Mouse (Mus musculus) skeletal muscle tissue, adult 2 months (tissue): ENCODE data around the gene Sord.
"Not testable (repeated sequence)": the region's sequence is repeated elsewhere in the genome, so short reads cannot be mapped to it uniquely, and the experiment has no call there.

Experiments
- DNase-seq: peaks from one replicate; pipeline ENCODE4 v3.0.0-alpha.2; 2012; ENCODE audit warnings: low read depth, low spot score

Sord gene

GRCm38 (mm10) chr2:122234611-122235288, at the start of gene Sord:
Sord (plus strand) TSS chr2:122234749.
- peak; percentile 45 for DNase-seq

- no peak for DNase-seq
Observed at GRCm38 (mm10) chr2:122185086-122185485, 49.5 kb upstream of the Sord start.

GRCm38 (mm10) chr2:122186106-122186505, 48.4 kb upstream of the Sord start, which contains the start of the genes Patl2 and Terb2:
Patl2 (minus strand) TSS chr2:122186189.
Terb2 (plus strand) TSS chr2:122186272.
- no peak for DNase-seq

- no peak for DNase-seq
Observed at GRCm38 (mm10) chr2:122186751-122187150, 47.8 kb upstream of the Sord start.

DNA sequence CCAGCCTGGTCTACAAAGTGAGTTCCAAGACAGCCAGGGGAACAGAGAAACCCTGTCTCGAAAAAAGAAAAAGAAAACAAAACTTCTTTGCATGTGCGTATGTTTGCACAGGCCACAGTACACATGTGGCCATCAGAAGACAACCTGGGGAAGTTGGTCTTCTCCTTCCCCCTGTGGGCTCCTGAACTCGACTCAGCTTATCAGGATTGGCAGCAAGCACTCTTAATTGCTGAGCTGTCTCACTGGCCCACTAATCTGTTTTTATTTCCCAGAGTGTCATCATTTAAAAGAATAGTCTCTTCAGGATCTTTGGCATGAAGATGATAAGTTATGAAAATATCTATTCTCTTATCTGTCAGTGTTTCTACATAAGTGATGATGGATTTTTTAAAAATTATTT, 42.7 kb upstream of the Sord start:
- DNase-seq, result no peak

DNA sequence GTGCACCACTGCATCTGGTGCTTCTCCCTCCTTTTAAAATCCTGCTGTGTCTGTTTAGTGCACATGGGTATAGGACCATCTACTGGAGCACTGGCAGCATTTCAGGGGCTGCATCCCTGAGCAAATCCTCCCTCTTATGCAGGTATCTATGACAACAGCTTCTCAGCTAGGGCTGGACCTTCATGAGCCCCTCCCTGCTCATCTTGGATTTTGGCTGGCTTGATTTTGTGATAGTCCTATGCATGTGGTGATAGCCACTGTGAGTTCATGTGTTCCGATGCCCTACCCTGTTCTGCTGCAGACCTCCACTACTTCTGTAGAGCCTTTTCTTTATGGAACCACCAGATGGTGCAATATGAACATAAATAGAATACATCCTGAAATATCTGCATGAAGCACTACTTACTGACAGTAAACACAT, 40.0 kb upstream of the Sord start:
- peak; percentile 14 for DNase-seq

GRCm38 (mm10) chr2:122201501-122201900, 33.0 kb upstream of the Sord start:
- no peak for DNase-seq

DNA sequence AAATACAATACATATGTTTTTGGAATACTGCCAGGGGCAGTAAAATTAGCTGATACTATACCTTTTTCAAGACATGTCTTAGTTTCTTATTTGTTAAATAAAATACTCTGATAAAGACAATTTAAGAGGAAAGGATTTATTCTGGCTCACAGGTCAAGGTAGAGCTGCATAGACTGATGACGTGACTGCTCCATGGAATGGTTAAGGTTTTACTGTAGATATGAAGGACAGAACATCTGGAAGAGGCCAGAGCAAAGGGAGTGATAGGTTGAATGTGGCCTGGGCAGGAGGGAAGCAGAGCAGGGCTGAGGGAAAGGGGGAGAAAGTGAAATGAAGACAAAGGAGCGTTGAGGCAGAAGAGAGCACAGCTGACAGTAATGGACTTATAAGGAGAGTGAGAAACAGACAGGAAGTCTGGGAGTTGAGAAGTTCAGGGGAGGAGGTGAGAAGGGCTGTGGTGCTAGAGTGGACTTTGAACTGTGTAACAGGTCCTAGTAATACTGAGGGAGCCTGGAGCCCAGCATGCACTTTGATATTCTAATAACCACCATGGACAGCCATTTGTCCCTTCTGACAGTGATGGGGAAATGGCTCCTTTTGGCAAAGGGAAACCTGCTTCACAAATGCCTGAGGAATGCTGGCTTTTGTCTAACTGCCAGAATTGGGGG, 28.0 kb upstream of the Sord start:
- DNase-seq, result no peak

DNA sequence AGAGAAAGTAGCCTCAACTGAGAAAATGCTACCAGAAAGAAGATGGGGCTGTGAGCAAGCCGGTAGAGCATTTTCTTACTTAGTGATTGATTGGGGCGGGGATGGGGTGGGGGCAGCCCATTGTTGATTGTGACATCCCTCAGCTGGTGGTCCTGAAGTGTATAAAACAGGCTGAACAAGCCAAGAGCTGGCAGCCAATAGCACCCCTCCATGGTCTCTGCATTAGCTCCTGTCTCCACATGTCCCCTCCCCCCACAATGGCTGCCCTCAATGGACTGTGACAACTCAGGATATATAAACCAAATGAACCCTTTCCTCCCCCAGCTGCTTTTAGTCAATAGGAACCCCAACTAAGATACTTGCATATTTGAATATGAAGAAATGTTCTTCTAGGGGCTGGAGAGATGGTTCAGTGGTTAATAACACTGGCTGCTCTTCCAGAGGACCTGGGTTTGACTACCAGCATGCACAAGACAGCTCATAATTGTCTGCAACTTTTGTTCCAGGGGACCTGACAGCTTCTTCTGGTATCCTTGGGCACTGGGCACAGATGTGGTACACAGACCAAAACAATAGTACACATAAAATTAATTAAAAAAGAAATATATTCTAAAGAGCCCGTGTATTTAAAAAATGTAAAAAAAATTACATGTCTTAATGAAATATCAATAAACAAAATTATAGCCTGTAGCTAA, 23.9 kb upstream of the Sord start:
- DNase-seq, result no peak

GRCm38 (mm10) chr2:122217075-122217474, 17.5 kb upstream of the Sord start:
- not testable (repeated sequence) for DNase-seq

- DNase-seq, result no peak
Observed at GRCm38 (mm10) chr2:122218234-122218633, 16.3 kb upstream of the Sord start.

GRCm38 (mm10) chr2:122221378-122221777, 13.2 kb upstream of the Sord start:
- DNase-seq, result no peak

DNA sequence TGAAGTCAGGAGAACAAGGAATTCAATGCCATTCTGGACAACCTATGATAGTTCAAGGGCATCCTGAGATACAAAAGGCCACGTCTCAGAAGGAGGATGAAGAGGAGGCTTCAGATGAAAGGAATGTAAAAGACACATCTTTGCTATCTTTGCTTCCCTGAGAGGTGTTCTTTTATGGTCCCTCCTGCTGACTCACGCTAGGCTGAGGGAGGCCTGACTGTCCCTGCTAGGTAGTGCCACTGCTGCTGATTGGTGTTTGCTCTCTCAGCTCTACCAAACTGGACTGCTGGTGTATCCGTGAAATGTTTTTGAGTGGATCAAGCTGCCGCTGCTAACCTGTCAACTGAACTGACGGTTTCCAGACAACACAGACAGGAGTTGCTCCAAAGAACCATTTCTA, 12.8 kb upstream of the Sord start:
- no peak for DNase-seq

DNA sequence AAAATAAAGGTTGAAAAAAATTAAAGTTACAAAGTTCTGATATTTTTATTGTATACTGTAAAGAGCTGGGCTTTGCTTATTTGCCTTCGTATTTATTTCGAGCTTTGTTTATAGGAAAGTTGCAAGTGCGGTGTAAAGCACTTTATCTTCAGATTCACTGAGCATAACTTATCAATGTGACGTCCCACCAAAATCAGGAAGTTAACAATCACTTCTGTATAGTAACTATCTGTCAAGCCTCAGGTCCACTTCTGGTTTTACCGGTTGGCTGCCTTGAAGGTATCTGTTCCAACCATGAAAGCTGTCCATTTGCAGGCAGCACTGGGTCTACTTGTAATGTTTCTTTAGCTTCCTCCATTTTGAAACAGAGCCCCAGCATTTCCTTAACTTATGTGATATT, 12.3 kb upstream of the Sord start:
- DNase-seq, result no peak

- no peak for DNase-seq
Observed at GRCm38 (mm10) chr2:122223654-122224053, 10.9 kb upstream of the Sord start.

DNA sequence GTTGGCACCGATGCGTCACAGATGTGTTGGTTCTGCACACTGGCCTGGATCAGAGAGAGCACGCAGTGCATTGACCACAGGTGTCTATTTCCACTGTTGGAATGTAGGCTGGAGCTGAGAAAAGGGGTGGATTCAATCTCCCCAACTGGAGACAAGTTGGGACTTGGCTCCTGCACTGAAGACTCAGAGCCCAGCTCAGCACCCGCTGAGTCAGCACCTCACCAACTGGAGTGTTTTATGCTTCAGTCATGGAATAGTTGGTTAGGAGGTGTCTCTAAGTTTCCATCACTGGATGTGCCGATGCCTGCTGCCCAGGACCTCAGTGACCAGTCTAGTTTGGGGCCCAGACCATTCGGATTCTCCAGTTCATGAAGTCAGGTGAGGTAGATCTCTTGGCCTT, 4.2 kb upstream of the Sord start:
- DNase-seq, result no peak

DNA sequence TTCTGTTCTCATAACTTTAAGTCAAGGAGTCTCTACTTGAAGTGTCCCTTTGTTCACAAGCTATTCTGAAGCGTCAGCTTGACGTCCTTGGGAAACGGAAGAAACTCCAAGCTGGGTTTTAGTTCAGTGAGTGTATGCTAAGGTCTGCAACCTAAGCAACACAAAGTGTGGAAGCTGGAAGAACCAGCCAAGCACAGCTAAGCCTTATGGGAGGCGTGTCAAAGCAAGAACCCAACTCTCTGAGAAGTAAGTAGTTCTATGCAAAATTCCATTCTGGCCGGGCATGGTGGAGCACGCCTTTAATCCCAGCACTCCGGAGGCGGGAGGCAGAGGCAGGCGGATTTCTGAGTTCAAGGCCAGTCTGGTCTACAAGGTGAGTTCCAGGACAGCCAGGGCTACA, 2.9 kb upstream of the Sord start:
- no peak for DNase-seq

DNA sequence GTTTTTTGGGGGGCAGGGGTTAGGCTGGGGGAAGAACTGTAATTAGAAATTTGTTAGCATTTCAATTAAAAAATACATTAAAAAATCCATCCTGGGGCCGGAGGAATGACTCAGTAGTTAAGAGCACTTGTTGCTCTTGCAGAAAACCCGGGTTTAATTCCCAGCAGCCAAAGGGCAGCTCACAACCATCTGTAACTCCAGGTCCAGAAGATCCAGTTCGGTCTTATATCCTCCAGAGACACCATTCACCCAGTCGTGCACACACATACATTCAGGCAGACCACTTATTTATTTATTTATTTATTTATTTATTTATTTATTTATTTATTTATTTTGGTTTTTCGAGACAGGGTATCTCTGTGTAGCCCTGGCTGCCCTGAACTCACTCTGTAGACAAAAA, 1.2 kb upstream of the Sord start:
- DNase-seq, result no peak

DNA sequence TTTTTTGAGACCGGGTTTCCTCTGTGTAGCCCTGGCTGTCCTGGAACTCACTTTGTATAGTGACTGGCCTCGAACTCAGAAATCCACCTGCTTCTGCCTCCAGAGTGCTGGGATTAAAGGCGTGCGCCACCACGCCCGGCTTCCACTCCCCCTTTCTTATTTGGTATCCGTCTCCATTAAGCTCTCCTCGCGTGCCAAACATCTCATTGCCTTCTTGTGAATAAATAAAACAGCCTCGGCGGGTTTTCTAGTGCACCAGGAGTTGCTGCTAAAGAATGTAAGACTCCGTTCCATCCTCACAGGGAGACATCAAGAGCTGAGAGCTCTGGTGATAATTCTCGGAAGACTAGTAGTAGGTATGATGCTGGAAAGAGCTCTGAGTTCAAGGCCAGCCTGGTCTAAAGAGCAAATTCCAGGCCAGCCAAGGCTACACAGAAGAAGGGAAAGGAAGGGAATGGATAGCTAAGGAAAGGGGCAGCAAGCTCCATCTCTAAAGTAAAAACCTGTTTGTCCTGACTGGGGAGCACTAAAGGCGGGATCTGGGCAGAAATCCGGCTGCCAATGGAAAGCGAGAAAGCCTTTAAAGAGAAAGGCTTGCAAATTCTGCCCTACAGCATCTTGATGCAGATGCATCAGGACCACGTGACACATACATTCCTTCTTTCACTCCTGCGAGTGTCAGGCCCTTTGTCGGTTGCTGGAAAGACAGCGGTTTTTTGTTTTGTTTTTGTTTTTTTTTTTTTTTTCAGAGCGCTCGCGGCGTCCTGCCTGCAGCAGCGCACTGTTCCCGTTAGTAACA, 591 bp upstream of the Sord start:
- peak; percentile 25 for DNase-seq

DNA sequence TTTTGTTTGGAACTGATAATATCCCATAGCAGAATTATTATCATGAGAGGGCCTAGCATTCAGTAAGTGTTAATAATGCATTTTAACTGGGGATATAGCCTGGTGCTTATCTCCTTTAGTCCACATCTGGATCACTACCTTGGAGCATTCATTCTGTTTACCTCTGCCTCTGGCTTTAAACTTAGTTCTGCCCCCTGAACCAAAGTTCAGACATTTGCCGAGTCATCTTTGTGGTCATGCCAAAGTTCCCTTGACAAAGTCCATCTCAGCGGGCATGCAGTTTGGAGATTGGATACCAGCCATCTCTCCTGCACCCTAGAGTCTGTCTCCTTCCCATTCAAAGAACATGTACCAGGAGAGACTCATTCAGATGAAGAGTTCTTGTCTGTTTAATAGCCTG, 876 bp downstream of the Sord start:
- DNase-seq, result no peak

DNA sequence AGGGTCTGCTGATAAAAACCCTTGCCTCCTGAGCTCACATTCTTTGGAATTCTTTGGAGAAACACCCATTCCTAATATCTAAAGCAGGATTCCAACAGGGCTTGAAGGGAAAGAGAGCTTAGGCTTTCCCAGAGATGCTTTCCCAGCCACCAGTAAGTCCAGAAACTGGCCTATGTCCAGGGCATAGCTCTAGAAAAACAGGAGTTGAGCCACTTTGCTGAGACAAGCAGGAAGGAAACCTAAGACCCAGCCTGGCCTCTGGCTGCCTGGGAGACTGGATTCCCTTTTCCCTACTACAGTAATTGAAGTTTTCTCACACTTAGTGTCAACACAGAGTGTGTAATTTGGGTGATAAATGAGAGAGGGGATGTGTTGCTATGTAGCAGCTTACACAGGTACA, 1.8 kb downstream of the Sord start:
- no peak for DNase-seq

GRCm38 (mm10) chr2:122237891-122238470, 3.4 kb downstream of the Sord start:
- DNase-seq, result no peak
